Comparison of ENCODE assay signal across 14 mouse cellular contexts in genomic region chr2:144127082-144128037, GRCm38 (mm10).
A peak's percentile ranks its signal among the peaks of the same experiment; 100 is the strongest.
DNase-seq lines count a peak whose midpoint lies in the region; ATAC-seq lines count a peak whose summit lies in the region.
"Had no signal": no experiment of that assay in that cellular context is flagged by ENCODE, and none has a peak within 500 bp of the region (broad histone marks: within the 10 kb centered on the region; RNA-seq: fewer than 3 reads in every experiment).

No protein-coding gene starts in this region.

- H3K9me3 ChIP-seq in kidney, embryonic 14.5 days (ENCODE audit: control insufficient read depth, low read length), result no peaks in the 10 kb centered on the region
- H3K9me3 ChIP-seq in neural tube, embryonic 11.5 days (ENCODE audit: control insufficient read depth, low read length), result no peaks in the 10 kb centered on the region
- no peaks in the 10 kb centered on the region for H3K9me3 ChIP-seq in hindbrain, embryonic 16.5 days (ENCODE audit: control insufficient read depth, low read length)

- H3K4me2 ChIP-seq in kidney, embryonic 14.5 days (replicated peaks; ENCODE audit: low read depth, low read length), result no peak overlapping the region
- no peak overlapping the region for H3K4me2 ChIP-seq in neural tube, embryonic 11.5 days (ENCODE audit: low read depth)
- H3K4me2 ChIP-seq in hindbrain, embryonic 16.5 days (ENCODE audit: low read length), result no peak overlapping the region
- H3K4me2 ChIP-seq: midbrain, embryonic 12.5 days had no signal

- WGBS in kidney, embryonic 14.5 days, result 56% methylated on average over 13 of the region's 13 CpGs
- WGBS in neural tube, embryonic 11.5 days, result 68% methylated on average over 13 of the region's 13 CpGs
- WGBS in hindbrain, embryonic 16.5 days, result 45% methylated on average over 13 of the region's 13 CpGs

- no peak overlapping the region for H3K4me3 ChIP-seq in kidney, embryonic 14.5 days (ENCODE audit: low read length)
- H3K4me3 ChIP-seq in neural tube, embryonic 11.5 days (ENCODE audit: low read depth, low read length), result no peak overlapping the region
- H3K4me3 ChIP-seq in hindbrain, embryonic 16.5 days (ENCODE audit: low read length), result no peak overlapping the region
- H3K4me3 ChIP-seq: midbrain, embryonic 12.5 days had no signal

- H3K27ac ChIP-seq in kidney, embryonic 14.5 days (ENCODE audit: low read depth, low read length), result peak overlapping the region; percentile 55; the same call in 1 of the 2 replicates
- H3K27ac ChIP-seq in neural tube, embryonic 11.5 days (ENCODE audit: low read depth, low read length), result no peak overlapping the region
- H3K27ac ChIP-seq in hindbrain, embryonic 16.5 days (ENCODE audit: low read depth, low read length), result peak overlapping the region; percentile 62
- H3K27ac ChIP-seq: midbrain, embryonic 12.5 days had no signal

- 0 out of 2 replicates have a peak, but pooled peaks cover 3% of the 10 kb centered on the region for H3K4me1 ChIP-seq in kidney, embryonic 14.5 days (ENCODE audit: control insufficient read depth, insufficient read depth, low read length)
- H3K4me1 ChIP-seq in neural tube, embryonic 11.5 days (ENCODE audit: control insufficient read depth, insufficient read depth, low read length), result no peaks in the 10 kb centered on the region
- peaks cover 2% of the 10 kb centered on the region; the same call in 1 of the 2 replicates for H3K4me1 ChIP-seq in hindbrain, embryonic 16.5 days (ENCODE audit: control insufficient read depth, insufficient read depth, low read depth, low read length)
- H3K4me1 ChIP-seq: midbrain, embryonic 12.5 days had no signal

- DNase-seq in kidney, postnatal 36 days, result no peak
- peak; percentile 19 for DNase-seq in neural tube, embryonic 11.5 days (ENCODE audit: low spot score)
- DNase-seq in neural tube, embryonic 10.5 days (ENCODE audit: extremely low spot score, low spot score), result no peak
- no peak for DNase-seq in gastrocnemius, postnatal 4 days (ENCODE audit: low spot score in 2 of 2)
- DNase-seq in ovary, postnatal 10 days (ENCODE audit: low spot score), result no peak
- DNase-seq: cerebellum, adult 9-10 months; heart, adult 18-20 months; heart, postnatal 10 days; liver; thymus, postnatal 36 days had no signal

- ATAC-seq in kidney, embryonic 14.5 days (ENCODE audit: low FRiP score, low TSS enrichment), result peak; percentile 55; the same call in 1 of the 2 replicates
- peak; percentile 80 for ATAC-seq in neural tube, embryonic 11.5 days (ENCODE audit: insufficient read depth, low FRiP score, low TSS enrichment)
- ATAC-seq in hindbrain, embryonic 16.5 days, result peak; percentile 90
- ATAC-seq in granulocyte monocyte progenitor cell, adult 5-6 weeks (replicated peaks; ENCODE audit: poor library complexity, severe bottlenecking), result no peak

- no peak overlapping the region for H3K9ac ChIP-seq in kidney, embryonic 14.5 days (ENCODE audit: low read depth, low read length)
- no peak overlapping the region for H3K9ac ChIP-seq in neural tube, embryonic 11.5 days (ENCODE audit: low read length)
- no peak overlapping the region for H3K9ac ChIP-seq in hindbrain, embryonic 16.5 days (ENCODE audit: low read depth, low read length)
- H3K9ac ChIP-seq: midbrain, embryonic 12.5 days had no signal

- H3K36me3 ChIP-seq in kidney, embryonic 14.5 days (ENCODE audit: control insufficient read depth, insufficient read depth, low read length), result no peaks in the 10 kb centered on the region
- H3K36me3 ChIP-seq in neural tube, embryonic 11.5 days (ENCODE audit: control insufficient read depth, insufficient read depth, low read length), result no peaks in the 10 kb centered on the region
- no peaks in the 10 kb centered on the region for H3K36me3 ChIP-seq in hindbrain, embryonic 16.5 days (ENCODE audit: control insufficient read depth, insufficient read depth, low read length)
- H3K36me3 ChIP-seq: midbrain, embryonic 12.5 days had no signal

- no peaks in the 10 kb centered on the region for H3K27me3 ChIP-seq in kidney, embryonic 14.5 days (ENCODE audit: control insufficient read depth, insufficient read depth, low read length)
- H3K27me3 ChIP-seq in neural tube, embryonic 11.5 days (ENCODE audit: control insufficient read depth, insufficient read depth, low read length), result no peaks in the 10 kb centered on the region
- H3K27me3 ChIP-seq in hindbrain, embryonic 16.5 days (replicated peaks; ENCODE audit: control insufficient read depth, insufficient read depth, low read length), result no peaks in the 10 kb centered on the region
- H3K27me3 ChIP-seq: midbrain, embryonic 12.5 days had no signal
